Mouse (Mus musculus): ENCODE data around the gene Wdr60.

- TF ChIP-seq E2F4 (IDR thresholded peaks at IDR 0.05; ENCODE audit: insufficient read depth) (no peak), CEBPB (IDR thresholded peaks at IDR 0.05; ENCODE audit: insufficient read depth, poor library complexity, severe bottlenecking) (no peak), USF1 (IDR thresholded peaks at IDR 0.05; ENCODE audit: low read depth) (no peak), POLR2A (IDR thresholded peaks at IDR 0.05; ENCODE audit: insufficient read length, low read depth) (no peak), SRF (IDR thresholded peaks at IDR 0.05; ENCODE audit: control insufficient read depth, insufficient read length, low read depth) (no peak), MAX (IDR thresholded peaks at IDR 0.05; ENCODE audit: low read depth) (no peak), REST (IDR thresholded peaks at IDR 0.05; ENCODE audit: insufficient read depth, insufficient read length) (no peak), MYOG (IDR thresholded peaks at IDR 0.05; ENCODE audit: control insufficient read depth in 1 of 3, insufficient read depth in 1 of 3, insufficient read length in 2 of 3, low read depth in 2 of 3) (no peak), POLR2AphosphoS2 (IDR thresholded peaks at IDR 0.05; ENCODE audit: insufficient read length, low read depth) (no peak), MYOD1 (IDR thresholded peaks at IDR 0.05; ENCODE audit: control insufficient read depth in 1 of 3, insufficient read length in 2 of 3, low read depth in 2 of 3) (no peak)
Measured at GRCm38 (mm10) chr12:116226289-116227057, 36.3 kb downstream of the Wdr60 start.
